Mouse (Mus musculus): Measurements from ENCODE around the gene 1700017D01Rik. TPM values are rescaled to one million over a fixed set of nuclear protein-coding genes. Genes with fewer than 3 reads are reported as not detected.
"Not testable (repeated sequence)": the region's sequence is repeated elsewhere in the genome, so short reads cannot be mapped to it uniquely, and the experiment has no call there.

1700017D01Rik gene
- polyA plus RNA-seq (2016; fragmentation: Nextera tagmentation; extraction: Ambion mirVana) = not detected in 2 replicates

GRCm38 (mm10) chr19:11130776-11131175, at the start of gene 1700017D01Rik:
Gene 1700017D01Rik (minus strand): TSS chr19:11130876.
- H3K27me3 ChIP-seq (replicated peaks); H3K9ac ChIP-seq; H3K9me3 ChIP-seq (replicated peaks); H3K36me3 ChIP-seq; H3K27ac ChIP-seq; H3K4me3 ChIP-seq; ATAC-seq; H3K4me2 ChIP-seq; H3K4me1 ChIP-seq: not testable (repeated sequence)
- 65% methylated on average over 8 of the region's 8 CpGs for WGBS (ENCODE audit: insufficient replicate concordance)

- H3K36me3 ChIP-seq = no peaks in the 10 kb centered on the region
- no peaks in the 10 kb centered on the region for H3K9me3 ChIP-seq (replicated peaks)
- no peaks in the 10 kb centered on the region for H3K27me3 ChIP-seq (replicated peaks)
- H3K4me2 ChIP-seq = no peak overlapping the region
- H3K4me3 ChIP-seq = no peak overlapping the region
- H3K4me1 ChIP-seq = no peaks in the 10 kb centered on the region
- no peak overlapping the region for H3K9ac ChIP-seq
- ATAC-seq = no peak
- WGBS (ENCODE audit: insufficient replicate concordance) = 48% methylated on average over 2 of the region's 2 CpGs
- H3K27ac ChIP-seq = no peak overlapping the region
These were observed 46.8 kb upstream of the 1700017D01Rik start for GRCm38 (mm10) chr19:11177464-11177863.

- H3K36me3 ChIP-seq = no peaks in the 10 kb centered on the region
- no peaks in the 10 kb centered on the region for H3K4me1 ChIP-seq
- ATAC-seq = no peak
- no peak within 1 kb of the TSS for H3K9ac ChIP-seq
- H3K27ac ChIP-seq = no peak within 1 kb of the TSS
- H3K4me3 ChIP-seq = no peak within 1 kb of the TSS
- H3K4me2 ChIP-seq = no peak within 1 kb of the TSS
- no peaks in the 10 kb centered on the region for H3K27me3 ChIP-seq (replicated peaks)
- no peaks in the 10 kb centered on the region for H3K9me3 ChIP-seq (replicated peaks)
- WGBS (ENCODE audit: insufficient replicate concordance) = 25% methylated on average over 10 of the region's 10 CpGs
These were observed 34.5 kb upstream of the 1700017D01Rik start, which contains the start of gene 1700025F22Rik for GRCm38 (mm10) chr19:11165172-11165571. Gene 1700025F22Rik (minus strand): TSS chr19:11165320.

- not testable (repeated sequence) for H3K4me1 ChIP-seq; H3K4me2 ChIP-seq; H3K27me3 ChIP-seq (replicated peaks); H3K36me3 ChIP-seq; H3K9me3 ChIP-seq (replicated peaks); H3K9ac ChIP-seq; ATAC-seq; H3K4me3 ChIP-seq; H3K27ac ChIP-seq
- WGBS (ENCODE audit: insufficient replicate concordance) = 66% methylated on average over 5 of the region's 6 CpGs
These were observed 27.2 kb upstream of the 1700017D01Rik start for GRCm38 (mm10) chr19:11157890-11158289.

- H3K4me1 ChIP-seq = no peaks in the 10 kb centered on the region
- no peaks in the 10 kb centered on the region for H3K27me3 ChIP-seq (replicated peaks)
- H3K9me3 ChIP-seq (replicated peaks) = no peaks in the 10 kb centered on the region
- no peak overlapping the region for H3K4me3 ChIP-seq
- H3K4me2 ChIP-seq = no peak overlapping the region
- 52% methylated on average over 4 of the region's 4 CpGs for WGBS (ENCODE audit: insufficient replicate concordance)
- H3K9ac ChIP-seq = no peak overlapping the region
- no peak overlapping the region for H3K27ac ChIP-seq
- ATAC-seq = no peak
- no peaks in the 10 kb centered on the region for H3K36me3 ChIP-seq
These were observed 4.7 kb upstream of the 1700017D01Rik start for GRCm38 (mm10) chr19:11135336-11135735.

GRCm38 (mm10) chr19:11134852-11135251, 4.2 kb upstream of the 1700017D01Rik start:
- Histone ChIP-seq H3K36me3 (no peaks in the 10 kb centered on the region), H3K4me3 (no peak overlapping the region), H3K27ac (no peak overlapping the region), H3K9ac (no peak overlapping the region), H3K4me2 (no peak overlapping the region), H3K9me3 (replicated peaks) (no peaks in the 10 kb centered on the region), H3K4me1 (no peaks in the 10 kb centered on the region), H3K27me3 (replicated peaks) (no peaks in the 10 kb centered on the region)
- WGBS (ENCODE audit: insufficient replicate concordance) = 69% methylated on average over 2 of the region's 2 CpGs
- ATAC-seq = no peak

GRCm38 (mm10) chr19:11129702-11130101, 974 bp downstream of the 1700017D01Rik start:
- Histone ChIP-seq H3K4me1 (no peaks in the 10 kb centered on the region), H3K27ac (no peak overlapping the region), H3K9ac (no peak overlapping the region), H3K9me3 (replicated peaks) (no peaks in the 10 kb centered on the region), H3K36me3 (no peaks in the 10 kb centered on the region), H3K27me3 (replicated peaks) (no peaks in the 10 kb centered on the region), H3K4me2 (no peak overlapping the region), H3K4me3 (no peak overlapping the region)
- WGBS (ENCODE audit: insufficient replicate concordance) = 63% methylated on average over 1 of the region's 1 CpGs
- ATAC-seq = no peak

GRCm38 (mm10) chr19:11121016-11121420, 9.7 kb downstream of the 1700017D01Rik start:
- H3K4me1 ChIP-seq; H3K9me3 ChIP-seq (replicated peaks); H3K9ac ChIP-seq; H3K36me3 ChIP-seq; H3K27ac ChIP-seq; H3K27me3 ChIP-seq (replicated peaks): not testable (repeated sequence)
- H3K4me3 ChIP-seq = peak overlapping the region; percentile 40
- peak; percentile 99 for ATAC-seq
- WGBS (ENCODE audit: insufficient replicate concordance) = 4% methylated on average over 15 of the region's 38 CpGs
- peak overlapping the region; percentile 53 for H3K4me2 ChIP-seq

- Histone ChIP-seq H3K27ac (no peak overlapping the region), H3K9ac (no peak overlapping the region), H3K4me1 (no peaks in the 10 kb centered on the region), H3K4me3 (no peak overlapping the region), H3K36me3 (no peaks in the 10 kb centered on the region), H3K9me3 (replicated peaks) (no peaks in the 10 kb centered on the region), H3K27me3 (replicated peaks) (no peaks in the 10 kb centered on the region; the same call in 1 of the 2 replicates), H3K4me2 (no peak overlapping the region)
- ATAC-seq = no peak
- WGBS (ENCODE audit: insufficient replicate concordance) = 46% methylated on average over 2 of the region's 2 CpGs
These were observed 11.3 kb downstream of the 1700017D01Rik start for GRCm38 (mm10) chr19:11119338-11119737.

- Histone ChIP-seq H3K4me2 (no peak overlapping the region), H3K36me3 (no peaks in the 10 kb centered on the region), H3K27me3 (replicated peaks) (no peaks in the 10 kb centered on the region), H3K9me3 (replicated peaks) (no peaks in the 10 kb centered on the region), H3K27ac (no peak overlapping the region), H3K4me3 (no peak overlapping the region), H3K4me1 (no peaks in the 10 kb centered on the region), H3K9ac (no peak overlapping the region)
- no peak for ATAC-seq
- WGBS (ENCODE audit: insufficient replicate concordance) = 53% methylated on average over 3 of the region's 3 CpGs
These were observed 22.9 kb downstream of the 1700017D01Rik start for GRCm38 (mm10) chr19:11107746-11108145.

GRCm38 (mm10) chr19:11101880-11102279, 28.8 kb downstream of the 1700017D01Rik start:
- no peak for ATAC-seq
- no peaks in the 10 kb centered on the region for H3K4me1 ChIP-seq
- WGBS (ENCODE audit: insufficient replicate concordance) = 43% methylated on average over 1 of the region's 1 CpGs

GRCm38 (mm10) chr19:11098401-11098800, 32.3 kb downstream of the 1700017D01Rik start:
- no peak overlapping the region for H3K9ac ChIP-seq
- 60% methylated on average over 3 of the region's 3 CpGs for WGBS (ENCODE audit: insufficient replicate concordance)
- H3K27ac ChIP-seq = no peak overlapping the region
- H3K27me3 ChIP-seq (replicated peaks) = peaks cover 2% of the 10 kb centered on the region
- H3K9me3 ChIP-seq (replicated peaks) = no peaks in the 10 kb centered on the region
- no peaks in the 10 kb centered on the region for H3K4me1 ChIP-seq
- H3K4me3 ChIP-seq = no peak overlapping the region
- no peaks in the 10 kb centered on the region for H3K36me3 ChIP-seq
- no peak for ATAC-seq
- H3K4me2 ChIP-seq = no peak overlapping the region

More at GRCm38 (mm10) chr19:11101880-11102279, 28.8 kb downstream of the 1700017D01Rik start:
- Histone ChIP-seq H3K9me3 (replicated peaks) (no peaks in the 10 kb centered on the region), H3K4me3 (no peak overlapping the region), H3K4me2 (no peak overlapping the region), H3K36me3 (no peaks in the 10 kb centered on the region), H3K27ac (no peak overlapping the region), H3K9ac (no peak overlapping the region), H3K27me3 (replicated peaks) (no peaks in the 10 kb centered on the region)

- H3K27me3 ChIP-seq (replicated peaks) = peaks cover 11% of the 10 kb centered on the region
- WGBS (ENCODE audit: insufficient replicate concordance) = 4% methylated on average over 50 of the region's 50 CpGs
- ATAC-seq = not testable (repeated sequence)
These were observed 38.5 kb downstream of the 1700017D01Rik start for GRCm38 (mm10) chr19:11092131-11092530.

More at GRCm38 (mm10) chr19:11092131-11092530, 38.5 kb downstream of the 1700017D01Rik start:
- H3K4me2 ChIP-seq = peak overlapping the region; percentile 48
- not testable (repeated sequence) for H3K9me3 ChIP-seq (replicated peaks); H3K36me3 ChIP-seq; H3K4me1 ChIP-seq; H3K27ac ChIP-seq; H3K9ac ChIP-seq
- H3K4me3 ChIP-seq = peak overlapping the region; percentile 37

Data from liver, embryonic 12.5 days (tissue).